Mouse (Mus musculus): Measurements from ENCODE around the gene Mmp24. TPM values are rescaled to one million over a fixed set of nuclear protein-coding genes. Genes with fewer than 3 reads are reported as not detected.

Gene Mmp24
- polyA plus RNA-seq, 1 experiment from 2014 or later = 19.6 TPM

DNA sequence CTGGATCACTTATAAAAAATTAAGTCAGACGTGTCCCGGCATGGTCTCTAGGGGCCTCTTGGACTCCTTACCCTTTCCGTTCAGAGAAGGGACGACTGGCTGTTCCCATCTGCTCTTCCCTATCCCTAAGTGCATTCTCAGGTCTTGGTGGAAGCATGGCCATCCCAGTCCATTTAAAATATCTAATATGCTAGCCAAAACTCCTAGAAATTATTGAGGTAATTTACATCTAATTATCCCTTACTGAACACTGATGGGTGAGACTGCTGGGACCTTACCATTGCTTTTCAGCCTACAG lies 2.5 kb downstream of the Mmp24 start:
- Histone ChIP-seq H3K4me3 (no peak overlapping the region), H3K27ac (replicated peaks) (no peak overlapping the region), H3K36me3 (no peaks in the 10 kb centered on the region), H3K4me2 (peak overlapping the region; percentile 64), H3K4me1 (replicated peaks) (peaks cover 47% of the 10 kb centered on the region), H3K9ac (no peak overlapping the region), H3K9me3 (no peaks in the 10 kb centered on the region), H3K27me3 (no peaks in the 10 kb centered on the region)
- ATAC-seq (ENCODE audit: low FRiP score, low read depth) = no peak
- 40% methylated on average over 4 of the region's 4 CpGs for WGBS

DNA sequence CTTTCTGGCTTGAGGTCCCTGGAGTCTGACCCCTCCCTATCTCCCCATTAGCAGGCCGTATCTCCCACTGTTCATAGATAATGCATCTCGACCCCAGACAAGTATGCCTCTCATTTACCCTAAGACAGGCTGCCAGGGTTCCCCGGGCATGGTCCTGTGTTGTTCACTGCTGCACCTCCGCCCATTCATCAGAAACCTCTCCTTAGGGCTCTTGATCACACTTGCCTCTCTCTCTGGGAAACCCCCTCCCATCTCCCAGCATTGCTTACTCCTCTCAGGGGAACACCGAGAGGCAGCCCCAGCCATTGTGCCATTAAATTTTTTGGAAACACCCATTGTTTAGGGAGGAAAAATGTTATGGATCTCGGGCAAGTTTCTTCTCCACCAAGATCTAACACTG lies 2.9 kb downstream of the Mmp24 start:
- no peak; the same call in 1 of the 2 replicates for ATAC-seq (ENCODE audit: low FRiP score, low read depth)
- H3K27me3 ChIP-seq = no peaks in the 10 kb centered on the region
- H3K9me3 ChIP-seq = no peaks in the 10 kb centered on the region
- peak overlapping the region; percentile 64 for H3K4me2 ChIP-seq
- H3K4me3 ChIP-seq = no peak overlapping the region
- no peaks in the 10 kb centered on the region for H3K36me3 ChIP-seq
- WGBS = 42% methylated on average over 6 of the region's 6 CpGs
- H3K9ac ChIP-seq = no peak overlapping the region
- peaks cover 47% of the 10 kb centered on the region for H3K4me1 ChIP-seq (replicated peaks)
- no peak overlapping the region for H3K27ac ChIP-seq (replicated peaks)

DNA sequence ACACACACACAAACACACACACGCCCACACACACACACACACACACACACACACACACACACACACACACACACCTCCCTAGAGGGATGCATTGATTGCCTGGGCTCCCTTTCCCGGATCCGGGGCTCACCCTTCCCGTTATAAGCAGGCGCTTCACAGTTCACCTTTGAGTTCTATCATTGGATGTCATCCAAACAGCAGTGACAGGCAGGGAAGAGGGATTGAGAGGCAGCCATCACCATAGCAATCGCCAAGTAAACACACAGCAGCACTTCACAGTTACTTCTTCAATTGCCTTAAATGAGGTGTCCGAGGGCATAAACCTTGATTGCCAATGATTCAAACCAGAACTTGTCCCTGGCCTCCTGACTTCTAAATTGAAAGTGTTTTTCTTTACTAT lies 3.9 kb downstream of the Mmp24 start:
- Histone ChIP-seq H3K27ac (replicated peaks) (no peak overlapping the region), H3K36me3 (no peaks in the 10 kb centered on the region), H3K9ac (no peak overlapping the region), H3K9me3 (no peaks in the 10 kb centered on the region), H3K4me2 (no peak overlapping the region), H3K4me3 (no peak overlapping the region), H3K27me3 (no peaks in the 10 kb centered on the region), H3K4me1 (replicated peaks) (peaks cover 47% of the 10 kb centered on the region)
- no peak for ATAC-seq (ENCODE audit: low FRiP score, low read depth)
- WGBS = 43% methylated on average over 7 of the region's 7 CpGs

DNA sequence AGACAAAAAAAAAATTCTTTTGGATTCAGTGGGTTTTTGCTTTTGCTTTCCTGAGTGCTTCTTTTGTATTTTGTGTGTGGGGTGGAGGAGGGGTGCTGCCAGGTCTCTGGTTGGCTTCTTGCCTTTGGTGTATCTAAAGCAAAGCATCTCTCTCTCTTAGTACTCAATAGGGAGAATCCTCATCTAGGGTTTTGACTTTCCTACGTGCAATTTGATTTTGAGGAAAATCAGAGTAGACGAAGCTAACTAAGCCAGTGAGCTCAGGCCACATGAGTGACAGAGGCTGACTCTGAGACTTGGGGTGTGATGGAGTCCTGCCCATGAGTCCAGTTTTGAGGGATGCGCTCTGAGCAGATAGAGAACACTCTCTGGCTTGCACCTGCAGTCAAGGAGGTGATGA lies 4.4 kb downstream of the Mmp24 start:
- Histone ChIP-seq H3K36me3 (no peaks in the 10 kb centered on the region), H3K4me3 (no peak overlapping the region), H3K9me3 (no peaks in the 10 kb centered on the region), H3K27ac (replicated peaks) (no peak overlapping the region), H3K9ac (no peak overlapping the region), H3K4me2 (no peak overlapping the region), H3K27me3 (no peaks in the 10 kb centered on the region), H3K4me1 (replicated peaks) (peaks cover 45% of the 10 kb centered on the region)
- 79% methylated on average over 3 of the region's 3 CpGs for WGBS
- ATAC-seq (ENCODE audit: low FRiP score, low read depth) = no peak

DNA sequence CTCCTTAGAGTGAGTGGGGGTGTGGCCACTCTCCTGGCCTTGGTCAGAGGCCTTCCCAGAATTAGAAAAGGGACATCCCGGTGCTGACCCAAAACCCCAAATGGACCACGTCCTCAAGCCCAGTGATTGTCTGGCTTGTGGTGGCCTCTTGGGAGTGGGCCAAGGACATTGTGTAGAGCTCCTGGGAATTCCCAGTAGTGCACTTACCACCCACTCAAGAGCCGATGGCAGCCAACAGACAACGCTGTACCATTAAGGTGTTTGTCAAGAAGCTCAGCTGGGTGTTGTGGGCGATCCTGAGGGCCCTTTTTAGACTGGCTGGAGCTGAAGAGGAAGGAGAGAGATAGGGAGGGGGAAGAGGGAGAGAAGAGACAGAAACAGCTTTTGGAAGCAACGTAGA lies 9.4 kb downstream of the Mmp24 start:
- WGBS = 76% methylated on average over 6 of the region's 6 CpGs
- H3K4me2 ChIP-seq = no peak overlapping the region

DNA sequence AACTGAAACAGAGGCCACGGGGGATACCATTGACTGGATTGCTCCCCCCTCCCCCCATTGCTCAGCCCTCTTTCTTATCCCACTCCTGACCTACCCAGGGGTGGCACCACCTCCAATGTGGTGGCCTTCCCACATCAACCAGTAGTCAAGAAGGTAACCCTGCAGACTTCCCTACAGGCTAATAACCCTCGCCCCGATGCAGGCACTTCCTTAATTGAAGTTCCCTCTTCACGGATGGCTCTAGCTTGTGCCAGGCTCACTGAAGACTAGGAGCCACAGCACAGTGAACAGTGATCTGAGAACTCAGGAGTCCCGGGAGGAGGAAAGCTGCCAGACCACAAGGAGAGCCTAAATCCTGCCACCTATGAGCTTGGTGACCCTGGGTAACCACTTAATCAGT lies 11.8 kb downstream of the Mmp24 start:
- 76% methylated on average over 5 of the region's 5 CpGs for WGBS

More for the DNA sequence above, 9.4 kb downstream of the Mmp24 start:
- Histone ChIP-seq H3K27me3 (no peaks in the 10 kb centered on the region), H3K4me3 (no peak overlapping the region), H3K27ac (replicated peaks) (no peak overlapping the region), H3K9ac (no peak overlapping the region), H3K36me3 (no peaks in the 10 kb centered on the region), H3K9me3 (no peaks in the 10 kb centered on the region), H3K4me1 (replicated peaks) (0 out of 2 replicates have a peak, but pooled peaks cover 5% of the 10 kb centered on the region)
- no peak for ATAC-seq (ENCODE audit: low FRiP score, low read depth)

DNA sequence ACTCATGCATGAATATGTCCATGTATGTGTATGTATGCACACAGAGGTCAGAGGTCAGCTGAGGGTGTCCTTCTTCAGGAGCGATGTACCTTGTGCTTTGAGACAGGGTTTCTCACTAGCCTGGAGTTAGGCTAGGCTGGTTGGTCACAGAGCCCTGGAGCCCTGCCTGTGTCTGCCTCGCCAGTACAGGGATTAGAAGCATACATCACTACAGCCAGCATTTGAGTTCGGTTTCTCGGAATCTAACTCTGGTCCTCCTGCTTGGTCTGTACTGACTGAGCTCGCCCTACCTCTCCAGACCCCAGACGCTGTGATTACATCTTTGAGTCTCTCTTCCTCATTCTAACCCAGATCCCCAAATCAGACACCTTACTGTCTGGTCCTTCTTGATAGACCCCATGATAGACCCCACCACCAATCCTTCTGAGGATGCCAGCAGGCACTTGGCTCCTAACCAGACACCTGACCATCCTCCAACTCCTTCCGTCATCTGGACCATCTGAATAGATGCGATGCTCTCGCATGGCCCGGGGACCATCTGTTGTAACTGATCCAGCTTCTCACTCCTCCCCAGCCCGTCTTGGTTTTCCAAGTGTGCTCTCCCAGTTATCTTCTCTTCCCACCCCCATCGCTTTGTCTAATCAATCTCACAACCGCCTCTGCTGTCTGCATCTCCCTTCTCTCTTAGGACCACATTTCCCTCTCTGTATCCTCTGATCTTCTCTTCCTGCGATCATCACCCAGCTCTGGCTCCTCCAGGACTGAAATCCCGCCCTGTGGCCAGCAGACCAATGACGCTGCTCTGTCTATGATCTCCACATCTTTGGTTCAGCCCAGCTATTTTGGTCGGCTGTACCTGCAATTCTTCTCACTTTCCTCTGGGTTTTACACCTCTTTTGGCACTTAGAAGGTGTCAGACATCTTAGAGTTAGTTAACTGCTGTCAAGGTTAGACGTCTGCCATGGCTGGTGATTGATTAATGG lies 13.1 kb downstream of the Mmp24 start:
- no peak overlapping the region; the same call in 1 of the 2 replicates for H3K27ac ChIP-seq (replicated peaks)
- no peak overlapping the region for H3K4me2 ChIP-seq
- H3K9ac ChIP-seq = no peak overlapping the region
- no peaks in the 10 kb centered on the region for H3K9me3 ChIP-seq
- no peaks in the 10 kb centered on the region for H3K4me1 ChIP-seq (replicated peaks)
- H3K27me3 ChIP-seq = no peaks in the 10 kb centered on the region
- no peaks in the 10 kb centered on the region for H3K36me3 ChIP-seq
- H3K4me3 ChIP-seq = no peak overlapping the region
- ATAC-seq (ENCODE audit: low FRiP score, low read depth) = peak; percentile 39; the same call in 1 of the 2 replicates
- 72% methylated on average over 18 of the region's 18 CpGs for WGBS

More for the DNA sequence above, 11.8 kb downstream of the Mmp24 start:
- Histone ChIP-seq H3K4me3 (no peak overlapping the region), H3K9ac (no peak overlapping the region), H3K36me3 (no peaks in the 10 kb centered on the region), H3K9me3 (no peaks in the 10 kb centered on the region), H3K4me1 (replicated peaks) (no peaks in the 10 kb centered on the region), H3K27me3 (no peaks in the 10 kb centered on the region), H3K27ac (replicated peaks) (no peak overlapping the region), H3K4me2 (no peak overlapping the region)
- ATAC-seq (ENCODE audit: low FRiP score, low read depth) = no peak

DNA sequence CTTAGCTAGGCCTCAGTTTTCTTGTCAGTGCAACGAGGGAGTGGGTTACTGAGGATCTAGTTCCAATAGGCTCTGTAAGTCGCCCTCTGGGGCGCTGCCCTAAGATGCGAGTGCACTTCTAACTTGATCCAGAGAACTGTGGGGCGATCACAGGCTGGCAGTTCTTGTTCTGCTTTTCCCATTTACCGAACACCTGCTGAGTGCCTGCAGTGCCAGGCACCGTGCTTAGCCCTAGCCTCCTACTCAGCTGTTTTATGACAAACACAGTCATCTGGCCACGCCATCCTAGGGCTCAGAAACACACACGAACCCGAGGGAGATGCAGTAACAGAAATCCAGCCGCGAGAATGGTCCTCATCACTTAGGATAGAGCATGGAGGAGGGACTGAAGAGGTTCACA lies 17.8 kb downstream of the Mmp24 start:
- ATAC-seq (ENCODE audit: low FRiP score, low read depth) = no peak
- no peaks in the 10 kb centered on the region for H3K4me1 ChIP-seq (replicated peaks)
- H3K27ac ChIP-seq (replicated peaks) = no peak overlapping the region
- no peaks in the 10 kb centered on the region for H3K27me3 ChIP-seq
- H3K9me3 ChIP-seq = no peaks in the 10 kb centered on the region
- H3K9ac ChIP-seq = no peak overlapping the region
- peaks cover 15% of the 10 kb centered on the region for H3K36me3 ChIP-seq
- no peak overlapping the region for H3K4me3 ChIP-seq
- 40% methylated on average over 12 of the region's 12 CpGs for WGBS
- no peak overlapping the region for H3K4me2 ChIP-seq

DNA sequence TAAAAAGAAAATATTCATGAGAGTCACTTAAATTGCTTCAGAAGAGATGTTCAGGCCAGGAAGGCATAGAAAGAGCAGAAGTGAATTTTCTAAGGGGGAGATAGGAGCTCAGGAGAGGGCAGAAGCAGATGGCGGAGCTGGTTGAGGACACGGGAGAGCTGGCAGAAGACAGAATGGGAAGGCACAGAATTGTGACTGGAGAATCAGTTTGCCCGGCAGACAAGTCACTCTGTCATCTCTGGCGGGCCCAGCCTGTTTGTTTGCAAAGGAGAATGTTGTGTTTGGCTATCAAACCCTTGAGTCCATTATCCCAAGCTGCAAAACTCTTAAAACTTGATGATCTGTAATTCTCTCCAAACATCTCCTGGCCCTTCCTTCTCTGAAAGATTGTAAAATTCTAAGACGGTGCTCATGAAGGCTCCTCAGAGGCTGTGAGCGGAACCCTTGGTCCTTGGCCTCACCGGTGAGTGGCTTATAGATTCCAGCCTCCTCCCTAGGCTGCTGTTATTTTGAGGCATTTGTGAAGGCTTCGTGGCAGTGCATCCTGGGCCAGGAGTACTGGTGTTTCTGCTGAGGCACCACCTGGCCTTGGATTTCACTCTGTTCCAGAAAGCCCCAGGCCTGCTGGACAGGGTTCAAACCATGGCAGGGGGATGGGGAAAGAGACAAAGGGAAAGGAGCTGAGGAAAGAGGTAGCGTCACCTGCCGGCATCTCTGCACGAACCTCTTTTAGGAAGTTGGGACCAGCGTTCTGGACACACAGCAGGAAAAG lies 19.7 kb downstream of the Mmp24 start:
- no peaks in the 10 kb centered on the region for H3K9me3 ChIP-seq
- 81% methylated on average over 12 of the region's 12 CpGs for WGBS
- H3K9ac ChIP-seq = no peak overlapping the region
- H3K4me3 ChIP-seq = no peak overlapping the region
- H3K4me2 ChIP-seq = no peak overlapping the region
- no peak for ATAC-seq (ENCODE audit: low FRiP score, low read depth)
- H3K27ac ChIP-seq (replicated peaks) = 0 out of 2 replicates have a peak overlapping the region, but pooled peaks have one; percentile 22
- H3K36me3 ChIP-seq = peaks cover 29% of the 10 kb centered on the region
- no peaks in the 10 kb centered on the region for H3K4me1 ChIP-seq (replicated peaks)
- no peaks in the 10 kb centered on the region for H3K27me3 ChIP-seq

DNA sequence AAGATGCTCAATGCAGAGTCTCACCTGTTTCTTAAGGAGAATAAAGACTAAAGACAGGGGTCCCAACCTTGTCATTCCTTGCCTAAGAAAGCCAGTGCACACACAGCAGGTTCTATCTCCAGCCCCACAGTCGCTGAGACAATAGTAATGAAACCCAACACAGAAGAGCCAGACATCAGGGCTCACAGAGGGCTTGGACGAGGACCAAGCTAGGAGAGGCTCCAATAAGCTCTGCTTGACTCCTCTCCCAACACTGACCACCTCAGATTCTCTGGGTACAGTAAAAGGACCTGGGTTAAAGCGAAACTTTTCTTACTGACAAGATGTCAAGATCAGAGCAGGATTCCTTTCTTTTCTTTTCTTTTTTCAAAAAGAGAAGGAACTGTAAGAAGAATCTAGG lies 23.5 kb downstream of the Mmp24 start:
- 65% methylated on average over 3 of the region's 3 CpGs for WGBS
- no peak overlapping the region for H3K9ac ChIP-seq
- H3K27me3 ChIP-seq = no peaks in the 10 kb centered on the region
- H3K4me1 ChIP-seq (replicated peaks) = no peaks in the 10 kb centered on the region
- H3K36me3 ChIP-seq = peaks cover 57% of the 10 kb centered on the region
- H3K4me2 ChIP-seq = no peak overlapping the region
- no peak overlapping the region for H3K27ac ChIP-seq (replicated peaks)
- H3K9me3 ChIP-seq = no peaks in the 10 kb centered on the region
- ATAC-seq (ENCODE audit: low FRiP score, low read depth) = no peak
- H3K4me3 ChIP-seq = no peak overlapping the region

DNA sequence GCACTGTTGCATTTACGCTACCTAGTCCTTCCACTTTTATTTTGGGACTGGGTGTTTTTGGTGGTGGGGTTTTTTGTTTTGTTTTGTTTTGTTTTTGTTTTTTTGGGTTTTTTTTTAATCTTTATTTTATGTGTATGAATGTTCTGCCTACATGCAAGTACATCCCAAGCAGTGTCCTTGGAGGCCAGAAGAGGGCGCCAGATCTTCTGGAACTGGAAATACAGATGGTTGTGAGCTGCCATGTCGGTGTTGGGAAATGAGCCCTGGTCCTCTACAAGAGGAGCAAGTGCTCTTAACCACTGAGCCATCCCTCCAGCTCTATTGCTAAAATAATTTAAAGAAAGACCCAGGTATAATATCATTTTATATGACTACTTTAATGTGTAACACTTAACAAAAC lies 27.6 kb downstream of the Mmp24 start:
- Histone ChIP-seq H3K4me1 (replicated peaks) (0 out of 2 replicates have a peak, but pooled peaks cover 3% of the 10 kb centered on the region), H3K9me3 (no peaks in the 10 kb centered on the region), H3K4me3 (no peak overlapping the region), H3K9ac (no peak overlapping the region), H3K27me3 (no peaks in the 10 kb centered on the region), H3K4me2 (no peak overlapping the region), H3K27ac (replicated peaks) (no peak overlapping the region), H3K36me3 (peaks cover 43% of the 10 kb centered on the region)
- WGBS = 63% methylated on average over 3 of the region's 3 CpGs
- ATAC-seq (ENCODE audit: low FRiP score, low read depth) = no peak

DNA sequence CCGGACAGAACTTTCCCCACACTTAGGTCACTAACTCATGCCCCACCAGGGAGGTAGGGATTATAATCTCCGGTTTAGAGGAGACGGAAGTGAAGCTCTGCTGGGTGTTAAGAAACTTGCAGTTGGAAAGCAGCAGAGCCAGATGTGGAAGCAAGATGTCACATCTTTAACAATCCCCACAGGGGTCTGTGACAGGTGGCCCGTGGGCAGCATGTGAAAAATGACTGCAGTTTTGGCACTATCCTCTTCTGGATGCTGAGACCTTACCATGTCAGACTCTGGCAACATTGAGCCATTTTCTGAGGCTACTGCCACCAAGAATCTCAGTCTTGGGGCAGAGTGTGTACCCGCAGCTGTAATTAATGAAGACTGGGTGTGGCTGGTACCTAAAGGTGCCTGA lies 28.9 kb downstream of the Mmp24 start:
- WGBS = 77% methylated on average over 5 of the region's 5 CpGs
- ATAC-seq (ENCODE audit: low FRiP score, low read depth) = no peak
- no peaks in the 10 kb centered on the region for H3K9me3 ChIP-seq
- no peak overlapping the region for H3K9ac ChIP-seq
- no peak overlapping the region for H3K4me2 ChIP-seq
- H3K27ac ChIP-seq (replicated peaks) = no peak overlapping the region
- peaks cover 43% of the 10 kb centered on the region for H3K36me3 ChIP-seq
- H3K27me3 ChIP-seq = no peaks in the 10 kb centered on the region
- 0 out of 2 replicates have a peak, but pooled peaks cover 3% of the 10 kb centered on the region for H3K4me1 ChIP-seq (replicated peaks)
- H3K4me3 ChIP-seq = no peak overlapping the region

Measured in hindbrain, embryonic 15.5 days (tissue).